Mouse (Mus musculus) ES-Bruce4 (cell line): ENCODE data around the gene Kank3.

Source experiments
- CTCF ChIP-seq: IDR thresholded peaks from one replicate; pipeline ENCODE4 v1.8.1; 2011; ENCODE audit warnings: low read depth, low read length
- POLR2A ChIP-seq: IDR thresholded peaks from one replicate; pipeline ENCODE4 v1.8.1; 2011; ENCODE audit warnings: low read length; ENCODE audit not compliant: insufficient read depth

GRCm38 (mm10) chr17:33817184-33817968 lies 7.1 kb downstream of the Kank3 start:
- TF ChIP-seq CTCF (no peak), POLR2A (peak; percentile 62)
